Mouse (Mus musculus): ENCODE measurements around the gene Rhot2.

Rhot2 gene

DNA sequence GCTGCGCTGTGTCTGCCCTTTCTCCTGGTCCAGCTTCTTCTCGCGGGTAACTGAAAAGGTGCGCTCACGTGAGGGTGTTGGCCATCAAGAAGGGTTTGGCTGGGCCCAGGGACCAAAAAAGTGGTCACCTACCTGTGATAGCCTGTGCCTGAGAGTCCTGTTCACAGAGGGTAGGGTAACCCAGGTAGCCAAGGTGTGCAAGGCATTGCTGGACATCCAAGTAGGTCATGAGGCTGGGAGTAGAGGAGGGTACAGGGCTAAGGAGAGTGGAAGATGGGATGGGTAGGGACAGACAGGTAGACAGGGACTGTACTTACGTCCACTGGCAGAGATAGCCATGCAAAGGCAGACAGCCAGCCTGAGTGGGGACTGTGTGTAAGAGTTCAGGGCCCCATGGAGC lies 4.1 kb downstream of the Rhot2 start:
- no peak for DNase-seq

DNA sequence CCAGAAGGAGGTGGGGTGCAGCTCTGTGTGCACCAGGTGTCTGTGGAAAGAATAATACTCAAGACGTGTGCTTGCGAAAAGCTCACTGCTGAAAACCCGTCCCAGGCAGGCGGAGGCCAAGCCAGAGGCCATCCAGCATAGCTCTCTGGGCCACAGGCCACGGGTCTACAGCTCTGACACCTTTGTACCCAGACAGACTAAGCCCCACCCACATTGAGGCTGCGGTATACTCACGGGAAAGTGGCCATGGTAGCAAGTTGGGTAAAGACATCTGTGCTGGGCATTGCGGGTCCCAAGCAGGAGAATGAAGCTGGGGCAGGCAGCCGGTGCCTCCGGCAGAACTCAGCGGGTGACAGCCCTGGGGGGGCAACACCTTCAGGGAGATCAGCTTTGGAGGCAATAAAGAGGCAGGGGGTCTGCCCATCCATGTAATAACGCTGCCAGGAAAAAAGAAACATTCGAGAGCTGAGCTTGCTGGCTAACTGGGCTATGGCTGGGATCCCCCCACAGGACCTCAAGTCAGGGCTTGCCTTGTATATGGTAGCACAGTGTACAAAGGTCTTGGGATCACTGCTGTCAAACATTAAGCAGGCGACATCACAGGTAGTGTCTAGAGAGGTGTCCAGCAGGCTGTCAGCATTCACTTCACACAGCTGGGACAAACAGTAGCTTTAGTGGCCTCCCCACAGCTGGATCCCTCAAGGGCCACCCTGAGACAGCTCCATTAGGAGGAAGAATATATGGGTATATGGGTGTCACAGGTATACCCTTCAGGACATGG lies 5.0 kb downstream of the Rhot2 start:
- no peak for DNase-seq

DNA sequence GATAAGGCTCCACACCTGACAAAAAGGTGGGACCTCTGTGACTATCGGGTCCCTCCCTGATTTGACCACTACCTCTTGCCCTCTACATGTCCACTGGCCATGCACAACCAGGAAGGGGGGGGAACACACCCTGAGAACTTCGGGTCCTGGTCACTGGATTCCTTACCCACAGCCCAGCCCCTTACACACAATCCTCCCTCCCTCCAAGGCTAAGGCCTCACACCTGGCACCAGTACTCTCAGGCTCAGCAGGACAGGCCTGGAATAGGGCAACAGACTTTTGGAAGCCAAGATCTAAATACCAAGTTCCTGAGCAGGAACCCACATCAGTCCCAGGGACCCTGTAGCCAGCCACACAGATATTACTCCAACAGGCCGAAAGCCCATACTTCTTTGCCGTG lies 5.7 kb downstream of the Rhot2 start:
- no peak for DNase-seq

DNA sequence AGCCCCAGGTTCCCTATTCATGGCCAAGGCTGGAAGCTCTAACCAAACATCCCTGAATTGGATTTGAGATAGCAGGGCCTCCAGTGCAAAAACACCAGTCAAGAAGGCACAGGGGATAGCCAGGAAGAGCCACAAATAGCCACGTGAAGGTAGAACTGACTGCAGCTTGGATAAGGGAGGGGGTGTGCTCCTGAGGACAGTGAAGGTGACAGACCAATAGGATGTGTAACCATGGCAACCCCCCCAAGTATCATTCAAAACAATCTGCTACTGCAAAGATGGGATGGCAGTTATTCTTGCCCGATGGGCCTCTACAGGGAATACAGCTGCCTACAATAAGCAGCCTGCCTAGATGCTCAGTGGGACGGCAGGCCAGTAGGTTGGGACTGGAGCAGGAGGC lies 7.1 kb downstream of the Rhot2 start:
- no peak for DNase-seq

DNA sequence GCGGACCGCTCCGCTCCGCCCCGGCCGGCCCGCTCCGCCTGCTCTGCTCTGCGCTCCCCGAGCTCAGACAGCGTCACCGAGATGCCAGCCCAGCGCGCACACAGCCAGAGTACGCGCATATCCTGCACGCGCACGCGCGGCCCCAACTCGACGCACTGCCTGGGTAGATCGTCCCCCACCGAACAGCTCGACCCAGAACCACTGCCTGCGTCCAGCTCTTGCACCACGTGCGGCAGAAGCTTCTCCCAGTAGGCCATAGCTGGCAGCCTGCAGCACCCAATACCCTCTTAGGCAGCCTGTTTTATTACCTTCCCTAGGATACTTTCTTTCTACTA lies 7.6 kb downstream of the Rhot2 start, which contains the start of gene Rhbdl1:
Rhbdl1 (minus strand) TSS at position 220 of the 335 bp plus-strand sequence.
- peak; percentile 89 for DNase-seq

DNA sequence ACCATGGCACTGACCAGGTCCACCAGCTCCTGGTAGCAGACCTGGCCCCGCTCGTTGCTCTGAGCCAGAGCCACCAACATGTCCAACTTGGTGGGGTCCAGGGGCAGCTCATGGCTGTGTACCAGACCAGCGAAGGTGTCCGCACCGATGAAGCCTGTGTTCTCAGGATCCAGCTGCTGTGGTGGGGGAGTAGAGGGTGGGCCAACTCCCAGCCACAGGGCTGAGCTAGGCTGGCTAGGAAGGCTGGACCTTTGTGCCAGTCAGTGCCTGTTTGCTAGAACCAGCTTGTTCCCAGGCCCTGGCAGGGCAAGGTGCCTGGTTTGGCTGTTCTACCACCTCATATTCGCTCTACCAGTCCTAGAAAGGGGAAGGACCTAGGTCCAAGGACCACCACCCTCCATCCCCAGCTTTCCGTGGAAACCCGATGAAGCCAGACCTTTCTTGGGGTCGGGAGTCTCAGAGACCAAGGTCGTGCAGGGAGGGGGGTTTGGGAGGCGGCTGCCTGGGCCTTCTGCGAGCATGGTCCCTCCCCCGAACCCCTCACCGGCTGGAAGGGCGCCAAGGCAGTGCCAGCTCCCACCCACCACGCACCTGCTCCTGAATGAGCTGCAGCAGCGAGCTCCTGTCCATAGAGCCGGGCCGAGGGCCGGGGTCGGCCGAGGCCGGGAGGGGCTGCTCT lies 8.1 kb downstream of the Rhot2 start:
- DNase-seq, result no peak

DNA sequence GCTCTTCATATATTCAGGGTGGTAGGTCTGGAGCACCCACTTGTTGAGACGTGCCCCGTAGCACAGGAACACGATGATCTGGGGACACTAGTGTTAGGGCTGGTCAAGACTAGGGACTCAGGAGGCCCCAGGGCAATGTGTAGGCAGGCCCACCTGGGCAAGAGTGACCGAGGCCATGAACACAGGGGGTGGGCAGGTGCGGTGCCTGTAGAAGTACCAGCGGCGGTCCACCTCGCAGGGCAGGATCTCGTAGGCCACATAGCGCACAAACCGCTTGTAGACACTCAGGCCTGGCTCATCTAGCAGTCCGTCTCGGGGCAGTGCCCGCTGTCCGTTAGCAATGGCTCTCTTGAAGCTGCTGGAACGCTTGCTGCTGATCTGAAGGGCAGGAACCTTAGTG lies 8.8 kb downstream of the Rhot2 start:
- DNase-seq, result no peak

DNA sequence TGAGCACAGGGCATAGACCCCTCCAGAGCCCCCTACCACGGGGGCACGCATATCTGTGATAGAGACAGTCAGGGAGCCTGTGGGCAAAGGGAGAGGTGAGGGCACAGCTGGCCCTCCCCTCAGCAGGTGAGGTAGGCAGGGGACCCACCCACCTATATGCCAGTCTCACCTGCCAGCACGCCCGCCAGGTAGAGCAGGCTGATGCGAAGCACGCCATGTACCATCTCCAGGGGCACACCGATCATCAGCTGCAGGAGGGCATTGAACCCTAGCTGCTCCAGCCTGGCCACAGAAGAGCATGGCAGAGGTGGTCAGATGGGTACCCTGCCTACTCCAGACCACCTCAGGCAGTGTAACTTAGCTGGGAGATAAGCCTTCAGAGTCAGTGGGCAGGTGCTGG lies 9.3 kb downstream of the Rhot2 start:
- no peak for DNase-seq

GRCm38 (mm10) chr17:25834595-25835222 lies 9.9 kb downstream of the Rhot2 start:
- DNase-seq, result no peak

GRCm38 (mm10) chr17:25833961-25834594 lies 10.6 kb downstream of the Rhot2 start:
- DNase-seq, result no peak

DNA sequence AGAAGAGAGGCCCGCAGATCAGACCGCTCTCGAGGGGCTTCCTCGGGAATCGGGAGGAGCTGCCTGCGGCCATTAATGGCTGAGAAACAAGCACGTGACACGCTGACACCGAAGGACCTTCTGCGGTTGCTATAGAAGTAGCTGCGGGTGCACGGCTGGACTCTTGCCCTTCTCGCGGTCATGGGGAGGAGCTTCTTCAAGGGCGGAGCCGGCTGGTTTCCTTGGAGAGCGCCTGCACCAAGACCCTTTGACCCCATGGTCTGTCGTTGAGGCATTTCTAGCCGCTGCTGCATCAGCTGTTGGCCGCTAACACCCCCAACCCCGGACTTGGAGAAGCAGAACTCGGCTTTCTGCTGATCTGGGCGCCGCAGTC lies 11.4 kb downstream of the Rhot2 start, which contains the start of gene Stub1:
Stub1 (minus strand) TSS at position 114 of the 373 bp plus-strand sequence.
- DNase-seq, result peak; percentile 78

DNA sequence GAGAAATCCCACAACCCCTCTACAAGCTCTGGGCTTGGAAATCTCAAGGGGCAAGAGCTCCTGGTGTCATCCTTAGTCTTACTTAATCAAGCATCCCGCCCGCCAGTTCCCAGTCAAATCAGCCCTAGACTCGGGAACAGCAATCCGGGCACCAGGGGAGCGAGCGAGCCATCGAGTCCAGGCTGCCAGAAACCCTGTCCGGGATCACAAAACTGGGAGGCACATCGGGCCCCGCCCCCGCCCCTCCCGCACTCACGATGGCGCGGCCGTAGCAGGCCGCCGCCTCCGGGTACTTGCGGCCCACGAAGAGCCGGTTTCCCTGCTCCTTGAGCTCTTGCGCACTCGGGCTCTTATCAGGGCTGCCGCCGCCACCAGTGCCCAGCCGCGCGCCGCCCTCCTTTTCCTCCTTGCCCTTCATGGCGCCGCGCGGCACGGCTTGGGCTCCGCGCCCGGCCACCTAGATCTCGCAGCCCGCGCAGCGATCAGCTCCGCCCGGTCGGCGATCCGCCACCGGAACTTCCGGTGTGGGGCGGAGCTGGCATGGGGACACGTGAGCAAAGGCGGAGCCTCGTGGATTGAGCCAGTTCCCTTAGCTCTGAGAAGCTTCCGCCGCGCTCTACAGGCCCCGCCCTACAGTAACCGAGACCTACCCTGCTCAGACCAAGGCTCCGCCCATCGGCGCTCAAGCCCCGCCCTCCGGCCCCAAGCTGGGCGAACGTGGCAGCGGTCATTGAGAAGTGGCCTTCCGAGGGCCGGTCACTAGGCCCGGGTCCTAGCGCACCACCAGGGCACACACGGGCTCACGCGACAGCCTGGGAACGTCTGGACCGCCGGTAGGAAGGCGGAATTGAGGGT lies 12.0 kb downstream of the Rhot2 start:
- DNase-seq, result peak; percentile 96

GRCm38 (mm10) chr17:25831451-25832281 lies 13.0 kb downstream of the Rhot2 start:
- DNase-seq, result no peak

DNA sequence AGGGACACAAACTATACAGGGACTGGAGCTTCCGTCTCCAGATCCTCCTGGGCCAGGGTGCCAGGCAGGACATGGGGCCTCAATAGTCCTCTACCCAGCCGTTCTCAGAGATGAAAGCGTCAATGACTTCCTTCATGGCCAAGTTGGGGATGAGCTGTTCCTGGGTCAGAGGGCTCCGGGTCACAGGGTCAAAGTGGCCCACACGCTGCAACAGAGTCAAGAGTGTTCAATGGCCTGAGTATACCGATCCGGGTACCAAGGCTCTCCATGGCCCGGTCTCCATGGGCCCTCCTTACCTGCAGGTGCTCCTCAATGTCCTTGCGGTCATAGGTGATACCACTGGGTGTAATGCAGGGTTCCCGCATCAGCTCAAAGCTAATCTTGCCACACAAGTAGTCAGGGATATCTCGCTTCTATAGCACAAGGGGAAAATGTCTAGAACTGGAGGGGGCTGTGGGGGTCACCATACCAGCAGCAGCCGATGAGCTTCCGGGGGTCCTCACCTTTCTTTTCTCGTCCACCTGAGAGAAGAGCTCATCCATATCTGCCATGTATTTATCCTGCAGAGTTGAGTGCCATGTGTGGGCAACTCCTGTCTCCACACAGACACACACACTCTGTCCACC lies 13.7 kb downstream of the Rhot2 start:
- no peak for DNase-seq

DNA sequence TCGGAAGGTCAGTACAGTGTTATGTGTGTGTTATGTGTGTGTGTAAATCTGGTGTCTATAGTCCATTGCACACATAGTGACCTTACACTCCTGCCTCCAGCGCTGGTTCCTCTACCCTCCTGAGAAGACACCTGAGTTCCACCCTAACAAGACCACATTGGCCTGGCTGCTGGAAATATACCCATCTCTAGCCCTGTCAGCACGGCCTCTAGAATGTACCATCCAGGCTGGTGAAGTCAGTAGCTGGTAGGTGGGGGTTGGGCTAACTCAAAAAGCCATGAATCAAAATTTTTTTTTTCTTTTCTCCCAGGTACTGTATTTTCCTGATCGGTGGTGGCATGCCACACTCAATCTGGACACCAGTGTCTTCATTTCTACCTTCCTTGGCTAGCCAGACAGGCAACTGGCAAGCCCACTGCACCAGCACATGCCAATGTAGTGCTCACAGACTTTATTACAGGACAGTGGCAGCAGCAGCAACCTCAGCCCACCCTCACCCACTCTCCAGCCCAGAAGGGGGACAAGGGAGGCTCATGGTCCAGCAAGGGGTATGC lies 14.4 kb downstream of the Rhot2 start:
- DNase-seq, result no peak

DNA sequence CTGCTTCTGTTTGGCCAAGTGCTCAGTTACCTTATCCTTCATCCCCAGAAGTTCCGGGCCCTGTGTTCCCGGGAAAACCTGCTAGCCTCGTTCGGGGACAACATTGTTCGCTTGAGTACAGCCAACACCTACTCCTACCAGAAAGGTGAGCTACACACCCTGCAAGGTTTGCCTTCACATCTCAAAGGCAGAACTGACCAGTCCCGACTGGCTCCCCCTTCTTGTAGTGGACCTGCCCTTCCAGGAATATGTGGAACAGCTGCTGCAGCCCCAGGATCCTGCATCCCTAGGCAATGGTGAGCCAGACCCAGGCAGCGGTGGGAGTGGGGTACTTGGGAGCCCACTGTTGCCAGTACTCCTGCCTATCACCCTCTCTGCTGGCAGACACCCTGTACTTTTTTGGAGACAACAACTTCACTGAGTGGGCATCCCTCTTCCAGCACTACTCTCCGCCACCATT lies 15.1 kb downstream of the Rhot2 start:
- DNase-seq, result no peak

GRCm38 (mm10) chr17:25828712-25829557 lies 15.7 kb downstream of the Rhot2 start, which contains the start of gene Jmjd8:
Gene Jmjd8 (plus strand): TSS chr17:25828867.
- peak; percentile 78 for DNase-seq

- DNase-seq, result no peak
Measured at GRCm38 (mm10) chr17:25828223-25828594, 16.4 kb downstream of the Rhot2 start.

DNA sequence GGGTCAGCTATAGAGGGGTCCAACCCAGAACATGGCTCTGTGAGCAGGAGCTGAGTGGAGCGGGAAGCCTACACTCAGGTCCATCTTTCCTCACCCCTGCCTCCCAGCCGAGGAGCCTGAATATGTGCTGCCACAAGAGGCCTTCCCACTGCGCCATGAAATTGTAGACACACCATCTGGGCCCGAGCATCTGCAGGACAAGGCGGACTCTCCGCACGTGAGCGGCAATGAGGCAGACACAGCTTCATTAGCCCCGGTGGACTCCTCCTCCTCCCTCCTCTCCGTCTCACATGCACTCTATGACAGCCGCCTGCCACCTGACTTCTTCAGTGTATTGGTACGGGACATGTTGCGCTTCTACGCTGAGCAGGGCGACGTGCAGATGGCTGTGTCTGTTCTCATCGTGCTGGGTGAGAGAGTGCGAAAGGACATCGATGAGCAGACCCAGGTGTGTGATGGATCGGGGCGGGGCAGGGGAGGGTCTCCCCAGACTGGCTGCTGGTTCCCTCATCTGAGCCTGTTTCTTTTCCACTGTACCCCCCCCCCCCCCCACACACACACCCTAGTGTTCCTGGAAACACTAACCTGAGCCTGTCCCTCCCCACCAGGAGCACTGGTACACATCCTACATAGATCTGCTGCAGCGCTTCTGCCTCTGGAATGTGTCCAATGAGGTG lies 17.0 kb downstream of the Rhot2 start:
- DNase-seq, result no peak

Data from right cerebral cortex, postnatal 4 days (tissue).